Mouse (Mus musculus): ENCODE measurements around the gene Pltp. TPM values are rescaled to one million over a fixed set of nuclear protein-coding genes. Genes with fewer than 3 reads are reported as not detected.

The Pltp gene
- total RNA-seq, 2 experiments from 2014 or later = 40.3 to 46.3 TPM

Other genes starting within 250 kb of the Pltp start
- not detected for gene Wfdc6b, start 244.2 kb downstream of the Pltp start, total RNA-seq (2021)
- not detected for gene Wfdc8, start 244.1 kb downstream of the Pltp start, total RNA-seq (2021)
- gene Wfdc16, start 218.9 kb downstream of the Pltp start, total RNA-seq (2021) = not detected
- not detected for gene Wfdc10, start 201.7 kb downstream of the Pltp start, total RNA-seq (2021)
- not detected for gene Wfdc9, start 201.1 kb downstream of the Pltp start, total RNA-seq (2021)
- not detected for gene Wfdc11, start 183.6 kb downstream of the Pltp start, total RNA-seq (2021)
- gene Wfdc13, start 172.6 kb downstream of the Pltp start, total RNA-seq (2021) = not detected
- gene Spint4, start 159.2 kb downstream of the Pltp start, total RNA-seq (2021) = not detected
- gene Spint5, start 142.4 kb downstream of the Pltp start, total RNA-seq (2021) = not detected
- not detected for gene Wfdc3, start 111.8 kb downstream of the Pltp start, total RNA-seq (2021)
- 10 to 100 TPM; 22.8 to 29.3 TPM for gene Dnttip1, start 111.7 kb downstream of the Pltp start, total RNA-seq (2021)
- 1 to 10 TPM; 2.5 to 3.1 TPM for gene Ube2c, start 87.8 kb downstream of the Pltp start, total RNA-seq (2021)
- gene Tnnc2, start 77.7 kb downstream of the Pltp start, total RNA-seq (2021) = not detected
- gene Snx21, start 71.9 kb downstream of the Pltp start, total RNA-seq (2021) = 10 to 100 TPM; 23.4 to 29.0 TPM
- gene Acot8, start 52.8 kb downstream of the Pltp start, total RNA-seq (2021) = 10 to 100 TPM; 10.4 to 13.0 TPM
- 1 to 10 TPM; 2.5 to 2.7 TPM for gene Zswim3, start 52.6 kb downstream of the Pltp start, total RNA-seq (2021)
- 1 to 10 TPM; 4.2 to 4.5 TPM for gene Zswim1, start 35.0 kb downstream of the Pltp start, total RNA-seq (2021)
- under 1 TPM; 0.46 to 0.78 TPM for gene Spata25, start 29.2 kb downstream of the Pltp start, total RNA-seq (2021)
- 100 to 1,000 TPM; 103 to 106 TPM for gene Ctsa, start 24.8 kb downstream of the Pltp start, total RNA-seq (2021)
- gene Neurl2, start 24.3 kb downstream of the Pltp start, total RNA-seq (2021) = 10 to 100 TPM; 46.2 to 51.4 TPM
- gene Pcif1, start 21.6 kb upstream of the Pltp start, total RNA-seq (2021) = 10 to 100 TPM; 34.1 to 34.5 TPM
- 10 to 100 TPM in 1 of 2 experiments, 1 to 10 TPM in 1; 8.5 to 10.0 TPM for gene Zfp335, start 54.0 kb upstream of the Pltp start, total RNA-seq (2021)
- under 1 TPM; 0.87 to 0.97 TPM for gene Mmp9, start 83.1 kb upstream of the Pltp start, total RNA-seq (2021)
- under 1 TPM; 0.33 to 0.87 TPM for gene Slc12a5, start 103.1 kb upstream of the Pltp start, total RNA-seq (2021)
- gene Ncoa5, start 177.2 kb upstream of the Pltp start, total RNA-seq (2021) = 10 to 100 TPM; 17.7 to 18.3 TPM
- 1 to 10 TPM; 1.7 to 3.2 TPM for gene Cd40, start 197.9 kb upstream of the Pltp start, total RNA-seq (2021)
- not detected for gene 1700025C18Rik, start 233.0 kb upstream of the Pltp start, total RNA-seq (2021)

Measured in heart, postnatal 36 days (tissue).